In genomic region chr13:84368225-84368624, GRCm38 (mm10) we compare ENCODE assay signal across 25 mouse cellular contexts.
"Had no signal": no experiment of that assay in that cellular context is flagged by ENCODE, and none has a peak within 500 bp of the region (broad histone marks: within the 10 kb centered on the region; RNA-seq: fewer than 3 reads in every experiment).

No protein-coding gene starts in this region.

- H3K4me2 ChIP-seq: heart, embryonic 12.5 days; hindbrain, embryonic 12.5 days; hindbrain, embryonic 14.5 days; intestine, embryonic 15.5 days; limb, embryonic 12.5 days had no signal

- H3K9me3 ChIP-seq: heart, embryonic 10.5 days; heart, embryonic 12.5 days; intestine, embryonic 15.5 days; limb, embryonic 10.5 days; limb, embryonic 12.5 days had no signal

- H3K27me3 ChIP-seq: heart, embryonic 12.5 days; hindbrain, embryonic 12.5 days; intestine, embryonic 15.5 days; limb, embryonic 12.5 days had no signal

- H3K27ac ChIP-seq: gastrocnemius, adult 2 months; heart, embryonic 10.5 days; hindbrain, embryonic 10.5 days; hindbrain, embryonic 12.5 days; hindbrain, embryonic 14.5 days; intestine, embryonic 15.5 days; layer of hippocampus, adult 2 months; left cerebral cortex, adult 2 months; limb, embryonic 10.5 days; limb, embryonic 12.5 days had no signal

- H3K9ac ChIP-seq: heart, embryonic 12.5 days; hindbrain, embryonic 12.5 days; hindbrain, embryonic 14.5 days; intestine, embryonic 15.5 days; limb, embryonic 12.5 days had no signal

- H3K4me1 ChIP-seq: heart, embryonic 10.5 days; heart, embryonic 12.5 days; hindbrain, embryonic 10.5 days; hindbrain, embryonic 12.5 days; intestine, embryonic 15.5 days; limb, embryonic 10.5 days; limb, embryonic 12.5 days had no signal

- H3K36me3 ChIP-seq: heart, embryonic 10.5 days; heart, embryonic 12.5 days; hindbrain, embryonic 10.5 days; hindbrain, embryonic 12.5 days; intestine, embryonic 15.5 days; limb, embryonic 10.5 days; limb, embryonic 12.5 days had no signal

- DNase-seq: gastrocnemius, adult 2 months; gastrocnemius, postnatal 10 days; gastrocnemius, postnatal 25 days; heart, adult 18-20 months; heart, postnatal 10 days; heart, postnatal 4 days; kidney, adult 18-20 months; kidney, adult 8-10 months; kidney, postnatal 10 days; kidney, postnatal 25 days; kidney, postnatal 4 days; liver had no signal

- H3K4me3 ChIP-seq: gastrocnemius, adult 2 months; heart, embryonic 10.5 days; heart, embryonic 12.5 days; hindbrain, embryonic 10.5 days; hindbrain, embryonic 12.5 days; intestine, embryonic 15.5 days; layer of hippocampus, adult 2 months; left cerebral cortex, adult 2 months; limb, embryonic 10.5 days; limb, embryonic 12.5 days had no signal

- ATAC-seq: hindbrain, embryonic 16.5 days; inflammation-experienced regulatory T-cells, adult 6 months; intestine, embryonic 15.5 days; intestine, postnatal 0 days had no signal
